Mouse (Mus musculus): ENCODE measurements around the gene Cpn1.
A peak's percentile ranks its signal among the peaks of the same experiment; 100 is the strongest.

The Cpn1 gene

DNA sequence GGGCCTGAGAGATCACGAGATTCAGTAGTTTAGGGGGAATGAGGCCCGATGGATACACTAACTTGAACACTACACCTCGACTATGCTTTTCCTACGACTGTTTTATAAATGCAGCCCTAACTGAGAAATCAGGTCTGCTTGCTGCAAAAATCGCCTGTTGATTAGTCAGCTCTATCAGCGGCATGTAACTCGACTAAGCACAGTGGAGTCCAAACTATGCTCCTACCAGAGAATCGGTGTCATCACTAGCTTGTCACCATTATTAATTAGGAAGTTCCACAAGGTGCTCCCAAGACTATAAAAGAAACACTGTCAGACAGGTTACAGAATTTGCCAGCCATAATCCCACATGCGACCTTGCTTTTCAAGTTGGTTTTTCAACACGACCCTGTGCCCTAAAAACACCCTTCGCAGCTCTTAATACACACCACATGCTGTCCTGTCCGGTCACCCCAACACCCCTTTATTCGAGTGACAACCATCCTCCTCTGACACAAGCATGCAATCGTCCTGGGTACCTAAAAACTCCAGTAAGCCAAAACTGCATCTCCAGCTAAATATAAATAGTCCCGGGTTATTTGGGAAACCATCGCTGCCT, 47.1 kb downstream of the Cpn1 start:
- DNase-seq (ENCODE audit: low spot score in 2 of 2): no peak

DNA sequence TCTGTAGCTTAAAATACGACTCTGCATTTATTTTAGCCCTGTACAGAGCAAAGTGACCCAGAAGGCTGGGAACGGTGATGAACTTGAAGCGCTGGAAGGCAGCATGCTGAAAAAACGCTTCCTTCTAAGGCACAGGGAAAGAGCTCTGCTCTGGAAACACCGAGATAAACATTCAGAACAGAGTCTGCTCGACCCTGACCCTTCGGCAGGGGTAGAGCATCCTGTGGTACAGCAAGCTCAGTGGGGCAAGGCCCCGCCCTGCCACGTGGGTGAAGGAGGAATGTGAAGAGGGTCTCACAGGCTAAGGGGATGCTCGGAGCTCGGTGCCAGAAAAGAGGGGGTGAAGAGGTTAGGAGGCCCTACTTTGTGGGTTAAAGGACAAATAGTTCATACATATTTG, 48.0 kb downstream of the Cpn1 start:
- DNase-seq (ENCODE audit: low spot score in 2 of 2): peak in 1 of 2 experiments; percentile 45

DNA sequence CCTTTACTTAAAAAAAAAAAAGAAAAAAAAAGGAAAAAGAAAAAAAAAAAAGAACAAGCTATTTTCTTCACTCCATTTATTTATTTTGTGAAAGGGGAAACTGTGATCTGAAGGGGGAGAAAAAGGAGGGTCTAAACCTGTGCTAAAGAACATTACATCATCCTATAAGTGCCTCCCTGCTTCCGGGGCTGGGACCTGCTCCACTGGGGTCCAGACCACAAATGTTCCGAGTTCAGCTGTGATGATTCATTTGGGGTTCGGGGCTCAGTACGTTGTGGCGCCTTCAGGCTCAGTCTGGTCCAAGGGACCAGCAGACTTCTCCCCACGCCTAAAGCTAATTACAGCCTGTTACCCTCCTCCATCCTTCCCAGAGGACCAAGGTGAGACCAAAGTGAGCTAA, 55.4 kb downstream of the Cpn1 start:
- DNase-seq (ENCODE audit: low spot score in 2 of 2): no peak

DNA sequence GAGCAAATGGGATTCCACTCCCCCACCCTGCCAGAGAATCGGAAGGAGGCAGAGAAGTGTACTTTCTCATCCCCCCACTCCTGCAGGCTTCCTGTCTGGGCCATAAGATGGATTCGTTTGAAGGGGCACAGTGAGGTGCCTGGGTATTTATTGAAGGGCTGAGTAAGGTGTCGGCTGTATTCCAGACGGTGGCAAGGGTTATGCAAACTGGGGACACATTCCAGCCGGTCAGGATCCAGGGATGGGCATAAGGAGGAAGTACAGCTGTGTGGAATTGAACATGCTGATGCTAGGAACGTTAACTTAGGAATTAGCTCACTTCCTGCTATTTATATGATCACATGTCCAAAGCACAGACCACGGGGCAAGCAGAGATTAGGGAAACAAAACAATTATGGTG, 56.0 kb downstream of the Cpn1 start:
- DNase-seq (ENCODE audit: low spot score in 2 of 2): no peak

DNA sequence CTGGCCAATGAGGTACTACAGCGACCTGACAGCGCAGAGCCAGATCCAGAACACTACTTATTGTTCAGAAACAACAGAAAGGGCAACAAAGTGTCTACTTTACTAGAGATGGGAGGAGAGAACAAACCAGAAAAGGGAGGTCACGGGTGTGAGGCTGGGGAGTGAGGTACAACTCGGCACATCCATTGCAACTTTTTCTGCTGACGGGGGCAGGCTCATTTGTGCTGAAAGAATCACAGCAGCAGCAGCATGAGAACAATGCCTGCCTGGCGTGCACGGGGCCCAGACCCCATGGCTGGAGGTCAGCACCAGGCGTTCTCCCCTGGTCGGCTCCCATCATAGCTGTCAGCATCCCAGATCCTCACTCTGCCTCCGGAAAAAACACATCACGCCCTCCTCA, 56.5 kb downstream of the Cpn1 start:
- DNase-seq (ENCODE audit: low spot score in 2 of 2): no peak

DNA sequence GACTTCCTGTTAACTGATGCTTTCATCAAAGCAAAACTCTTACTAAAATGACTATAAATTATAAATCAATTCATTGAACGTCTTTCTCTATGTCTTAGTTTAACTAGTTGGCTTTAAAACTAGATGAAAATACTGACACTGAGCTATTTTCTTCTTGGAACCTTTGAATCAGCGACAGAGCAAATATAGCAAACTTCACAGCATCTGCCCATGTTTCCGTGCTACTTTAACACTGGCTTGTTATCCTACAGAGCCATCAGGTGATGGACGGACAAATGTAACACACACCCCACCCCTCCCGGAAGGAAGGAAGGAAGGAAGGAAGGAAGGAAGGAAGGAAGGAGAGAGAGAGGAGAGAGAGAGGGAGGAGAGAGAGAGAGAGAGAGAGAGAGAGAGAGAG, 58.4 kb downstream of the Cpn1 start:
- DNase-seq (ENCODE audit: low spot score in 2 of 2): no peak

DNA sequence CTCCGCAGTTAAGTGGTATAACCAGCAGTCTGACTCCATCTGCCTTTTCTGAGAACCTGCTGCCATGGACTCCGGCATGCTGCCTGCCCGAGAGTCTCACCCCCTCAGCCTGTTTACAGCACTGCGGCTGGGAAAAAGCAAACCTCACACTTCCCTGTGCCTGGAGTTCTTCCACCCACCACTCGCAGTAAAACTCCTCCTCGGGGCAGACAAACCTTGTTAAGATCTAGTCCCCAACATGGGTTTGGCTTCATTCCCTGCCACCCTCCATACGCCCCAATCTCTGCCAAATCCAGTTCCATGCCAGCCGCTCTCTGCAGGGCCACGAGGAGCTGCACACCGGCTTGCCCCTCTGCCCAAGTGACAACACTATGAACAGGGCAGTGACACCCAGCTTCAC, 59.3 kb downstream of the Cpn1 start:
- DNase-seq (ENCODE audit: low spot score in 2 of 2): no peak

DNA sequence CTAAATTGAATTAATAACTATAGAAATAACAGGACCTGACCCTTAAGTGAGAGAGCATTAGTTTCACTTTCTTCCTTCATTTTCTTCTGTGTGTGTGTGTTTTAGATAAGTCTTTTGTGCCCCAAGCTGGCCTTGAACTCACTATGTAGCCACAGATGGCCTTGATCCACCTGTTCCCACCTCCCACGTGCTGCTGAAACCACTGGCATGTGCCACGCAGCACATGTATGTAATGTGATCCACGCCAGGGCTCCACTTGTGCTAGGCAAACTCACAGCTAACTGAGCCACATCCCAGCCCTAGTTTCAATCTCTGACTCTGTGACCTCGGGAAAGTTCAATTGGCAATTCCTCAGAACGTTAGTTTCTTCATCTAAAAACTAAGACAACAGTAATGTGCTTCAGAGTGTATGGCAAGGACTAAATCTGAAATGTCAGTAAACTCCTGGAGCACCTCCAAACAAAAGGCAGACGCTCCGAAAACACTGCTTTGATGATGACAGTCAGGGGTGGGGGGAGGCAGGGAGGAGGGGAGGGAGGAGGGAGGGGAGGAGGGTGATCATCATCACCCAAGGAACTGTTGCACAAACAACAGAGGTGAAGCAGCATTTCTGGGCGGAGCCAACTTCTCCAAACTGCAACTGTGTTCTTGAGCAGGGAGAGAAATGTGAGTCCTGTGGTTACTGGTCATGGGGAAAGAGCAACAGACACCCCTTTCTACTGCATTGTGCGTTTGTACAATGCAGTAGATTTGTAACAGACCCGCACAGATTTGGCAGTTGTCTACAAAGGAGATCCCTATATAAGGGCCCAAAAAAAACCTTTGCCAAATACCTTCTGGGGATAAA, 60.0 kb downstream of the Cpn1 start:
- DNase-seq (ENCODE audit: low spot score in 2 of 2): no peak

DNA sequence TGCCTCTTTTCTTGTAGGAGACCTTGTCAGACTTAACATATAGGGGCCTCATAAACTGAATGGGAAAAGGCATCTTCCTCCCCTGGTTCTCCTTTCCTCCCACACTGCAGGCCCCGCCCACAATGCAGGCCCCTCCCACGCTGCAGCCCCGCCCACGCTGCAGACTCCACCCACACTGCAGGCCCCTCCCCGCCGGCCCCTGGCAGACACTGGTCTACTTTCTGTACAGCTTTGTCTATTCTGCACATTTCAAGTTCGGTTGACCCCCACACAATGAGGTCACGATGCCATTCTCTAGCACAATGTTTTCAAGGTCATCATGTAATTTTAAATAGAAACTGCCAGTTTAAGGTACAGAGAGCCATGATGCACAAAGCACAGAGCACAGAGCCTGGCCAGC, 62.0 kb downstream of the Cpn1 start:
- DNase-seq (ENCODE audit: low spot score in 2 of 2): no peak

DNA sequence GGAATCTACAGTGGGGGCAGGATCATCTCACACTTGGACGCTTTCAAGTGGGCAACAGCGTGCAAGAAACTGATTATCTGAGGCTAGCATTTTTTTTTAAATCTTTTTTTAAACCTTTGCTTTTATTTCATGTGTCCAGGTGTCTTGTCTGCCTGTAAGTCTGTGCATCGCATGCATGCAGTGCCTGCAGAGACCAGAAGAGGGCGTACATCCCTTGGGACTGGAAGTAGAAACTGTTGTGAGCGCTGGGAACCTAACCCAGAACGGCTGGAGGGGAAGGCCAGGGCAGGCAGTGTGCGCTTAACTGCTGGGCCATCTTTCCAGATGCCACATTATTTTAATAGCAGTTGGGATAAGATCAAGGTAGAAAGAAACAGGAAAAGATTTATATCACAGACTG, 63.4 kb downstream of the Cpn1 start:
- DNase-seq (ENCODE audit: low spot score in 2 of 2): no peak

DNA sequence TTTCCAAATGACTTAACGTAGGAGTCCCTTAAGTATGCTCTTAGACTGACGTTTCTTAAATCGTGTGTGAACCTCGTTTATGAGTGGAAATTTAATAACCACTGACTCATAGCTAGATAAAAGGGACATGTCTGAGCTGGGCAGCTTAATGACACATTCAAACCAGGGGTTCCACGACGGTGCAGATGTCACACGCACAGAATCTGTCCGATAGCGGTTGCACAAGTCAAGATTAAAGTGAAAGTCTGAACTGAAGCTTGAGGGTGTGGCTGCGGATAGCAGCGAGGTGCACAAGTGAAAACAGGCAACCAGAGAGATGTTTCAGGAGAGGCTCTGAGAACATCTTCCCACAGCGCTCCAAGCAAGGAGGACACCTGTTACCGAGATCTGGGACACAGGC, 64.9 kb downstream of the Cpn1 start:
- DNase-seq (ENCODE audit: low spot score in 2 of 2): peak in 1 of 2 experiments; percentile 44

DNA sequence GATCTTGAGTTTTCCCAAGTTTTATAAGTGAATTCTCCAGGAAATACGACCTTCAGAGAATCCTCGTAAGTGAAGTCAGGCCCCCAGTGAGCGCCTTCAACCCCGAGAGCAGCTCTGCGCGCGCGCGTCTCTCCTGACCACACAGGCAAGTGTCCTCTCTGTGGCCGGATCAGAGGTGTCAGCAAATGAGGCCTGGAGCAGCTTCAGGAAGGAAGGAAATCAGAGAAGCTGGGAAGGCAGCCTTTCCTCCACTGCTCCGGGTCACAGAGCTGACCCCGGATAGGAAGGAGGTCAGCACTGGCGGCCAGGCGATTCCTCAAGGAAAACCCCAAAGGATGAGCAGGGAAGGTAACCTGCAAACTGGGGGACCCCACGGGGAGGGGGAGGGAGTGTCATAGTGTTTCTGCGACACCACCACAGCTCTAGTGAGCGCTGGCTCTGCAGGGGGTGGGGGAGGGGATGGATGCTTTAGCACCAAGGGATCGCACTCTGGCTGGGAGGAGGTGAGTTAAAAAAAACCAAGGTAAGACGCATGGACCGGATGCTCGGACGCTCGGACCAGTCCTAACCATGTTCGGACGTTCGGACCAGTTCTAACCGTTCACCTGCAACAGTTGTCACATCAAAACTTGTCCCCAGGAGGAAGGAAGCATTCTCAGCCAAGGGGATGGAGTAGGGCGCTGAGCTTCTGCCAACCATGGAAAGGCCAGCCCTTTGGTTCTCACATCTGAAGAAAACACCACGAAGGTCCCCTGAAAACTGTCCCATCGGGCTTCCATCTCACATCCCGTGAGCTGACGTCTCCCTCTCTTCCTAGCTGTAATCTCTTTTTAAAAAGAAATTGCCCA, 65.7 kb downstream of the Cpn1 start:
- DNase-seq (ENCODE audit: low spot score in 2 of 2): no peak

DNA sequence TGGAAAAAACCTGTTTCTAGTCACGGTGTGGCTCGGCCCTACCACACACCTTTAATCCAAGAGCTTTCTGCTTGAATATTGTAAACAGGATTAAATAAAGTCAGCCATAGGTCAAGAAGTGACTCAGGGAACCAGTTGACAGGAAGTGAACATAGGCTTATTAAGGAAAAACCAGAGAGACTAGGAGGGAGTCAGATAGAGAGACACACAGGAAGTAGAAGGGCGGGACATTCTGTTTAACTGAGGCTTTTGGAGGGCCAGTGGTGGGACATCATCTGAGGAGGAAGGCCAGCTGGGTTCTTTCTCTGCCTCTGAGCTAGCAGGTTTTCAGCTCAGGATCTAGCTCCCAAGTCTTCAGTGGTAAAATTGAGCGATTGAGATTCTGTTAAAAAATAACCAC, 66.5 kb downstream of the Cpn1 start:
- DNase-seq (ENCODE audit: low spot score in 2 of 2): no peak

DNA sequence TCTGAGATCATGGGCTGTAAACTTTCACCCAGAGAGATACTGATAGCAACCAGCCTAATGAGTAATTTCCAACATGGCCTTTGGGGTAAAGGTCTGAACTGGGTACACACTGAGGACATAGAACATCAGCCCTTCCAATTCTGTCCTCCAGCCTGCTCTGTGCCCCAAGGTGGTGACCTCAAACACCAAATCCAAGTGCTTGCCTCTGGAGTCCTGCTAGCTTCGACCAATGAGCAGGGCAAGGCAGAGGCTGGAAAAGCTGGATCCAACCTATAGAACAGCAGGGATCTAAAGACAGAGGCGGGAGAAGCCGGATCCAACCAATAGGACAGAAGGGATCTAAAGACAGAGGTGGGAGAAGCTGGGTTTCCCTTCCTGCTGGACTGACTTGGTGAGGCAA, 67.5 kb downstream of the Cpn1 start:
- peak in 1 of 2 experiments; percentile 42 for DNase-seq (ENCODE audit: low spot score in 2 of 2)

DNA sequence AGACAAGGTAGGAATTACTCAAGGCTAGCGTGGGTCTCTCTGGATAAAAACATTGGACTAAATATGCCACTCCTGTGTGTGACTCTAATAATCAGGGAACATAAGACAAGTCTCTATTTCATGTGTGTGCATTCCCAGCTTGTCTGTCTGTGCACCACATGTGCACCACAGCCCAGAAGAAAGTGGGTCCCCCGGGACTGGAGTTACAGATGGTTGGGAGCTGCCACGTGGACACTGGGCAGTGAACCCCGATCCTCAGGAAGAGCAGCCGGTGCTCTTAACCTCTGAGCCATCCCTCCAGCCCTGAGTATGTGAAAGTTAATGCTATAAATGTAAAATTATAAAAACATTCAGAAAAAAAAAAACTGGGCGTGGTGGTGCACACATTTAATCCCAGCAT, 68.6 kb downstream of the Cpn1 start:
- DNase-seq (ENCODE audit: low spot score in 2 of 2): no peak

DNA sequence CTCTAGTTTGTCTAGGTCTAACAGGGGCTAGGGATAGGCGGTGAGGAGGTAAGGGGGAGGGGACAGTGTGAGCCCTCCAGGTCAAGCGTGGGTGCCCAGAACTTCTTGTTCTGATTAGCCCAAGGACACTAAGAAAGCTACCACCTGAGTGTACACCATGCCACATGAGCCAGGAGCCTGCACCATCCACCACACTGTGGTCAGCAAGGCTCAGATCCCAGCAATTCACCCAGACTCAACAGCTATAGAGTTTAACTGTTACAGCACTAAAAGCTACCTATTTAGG, 69.0 kb downstream of the Cpn1 start:
- no peak for DNase-seq (ENCODE audit: low spot score in 2 of 2)

DNA sequence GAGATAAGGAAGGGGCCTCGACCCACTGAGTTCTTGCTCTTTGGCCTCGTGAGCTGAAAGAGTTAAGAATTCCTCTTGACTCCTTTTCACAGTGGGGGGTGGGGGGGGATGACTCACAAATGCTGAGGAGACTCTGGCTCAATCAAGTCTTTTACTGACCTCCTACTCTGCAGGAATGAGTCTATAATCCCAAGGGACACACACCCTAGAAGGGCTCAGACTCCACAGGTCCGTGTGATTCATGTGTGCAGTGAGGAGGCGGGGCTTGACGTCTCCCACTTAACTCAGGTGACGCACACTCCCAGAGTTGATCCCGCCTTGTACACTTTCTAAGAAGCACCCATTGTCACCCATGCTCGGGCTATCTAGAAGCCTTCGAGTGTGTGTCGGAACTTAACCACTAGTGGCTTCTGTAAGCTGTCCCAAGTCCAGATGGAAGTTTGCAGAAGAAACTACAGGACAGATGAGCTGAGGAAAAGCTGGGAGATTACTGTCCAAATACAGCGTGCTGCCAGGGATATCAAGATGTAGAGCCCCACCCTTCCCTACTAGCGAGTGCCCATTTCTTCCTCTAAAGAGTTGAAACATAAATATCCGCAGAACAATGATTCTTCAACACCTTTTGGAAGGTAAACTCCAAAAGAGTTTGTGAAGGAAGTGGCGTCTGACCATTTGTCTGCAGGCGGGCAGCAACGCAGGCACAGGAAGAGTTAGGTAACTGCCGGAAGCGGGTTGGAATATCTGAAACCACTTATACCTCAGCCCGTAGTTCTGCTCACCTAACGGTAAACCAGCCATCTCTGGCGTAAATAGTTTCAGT, 69.6 kb downstream of the Cpn1 start:
- peak in 1 of 2 experiments; percentile 49 for DNase-seq (ENCODE audit: low spot score in 2 of 2)

DNA sequence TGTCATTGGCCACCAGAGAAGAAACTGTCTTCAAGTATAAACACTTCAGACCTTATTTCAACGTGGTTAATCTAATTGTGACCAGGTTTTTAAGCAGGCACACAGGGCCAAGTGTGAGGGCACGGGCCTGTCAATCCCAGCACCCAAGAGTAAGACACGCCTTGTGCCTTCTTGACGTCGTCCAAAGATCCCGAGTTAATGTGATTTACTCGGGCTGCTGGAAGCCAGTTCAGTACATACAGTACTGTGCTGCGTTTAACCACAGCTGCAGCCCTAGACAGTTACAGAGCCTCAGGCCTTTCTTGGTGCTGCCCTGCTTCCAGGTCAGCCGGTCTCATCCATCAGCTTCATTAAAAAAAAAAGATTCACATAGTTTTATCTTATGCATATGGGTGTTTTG, 70.9 kb downstream of the Cpn1 start:
- DNase-seq (ENCODE audit: low spot score in 2 of 2): no peak

DNA sequence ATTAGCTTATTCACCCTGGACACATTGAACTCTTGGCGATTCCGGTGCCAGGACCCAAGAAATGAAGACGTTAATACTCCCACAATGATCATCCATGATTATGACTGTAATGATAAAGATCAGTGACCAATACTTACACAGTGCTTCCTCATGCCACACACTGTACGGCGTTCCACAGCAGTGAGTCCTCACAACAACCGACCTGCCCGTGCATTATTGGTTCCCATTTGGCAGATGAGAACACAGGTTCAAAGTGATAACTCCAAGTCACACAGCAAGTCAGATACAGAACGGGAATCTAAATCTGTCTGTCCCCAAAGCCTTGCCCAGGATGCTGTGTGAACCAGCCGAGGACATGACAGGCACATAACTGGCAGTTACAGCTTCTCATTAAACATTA, 71.4 kb downstream of the Cpn1 start:
- DNase-seq (ENCODE audit: low spot score in 2 of 2): no peak

DNA sequence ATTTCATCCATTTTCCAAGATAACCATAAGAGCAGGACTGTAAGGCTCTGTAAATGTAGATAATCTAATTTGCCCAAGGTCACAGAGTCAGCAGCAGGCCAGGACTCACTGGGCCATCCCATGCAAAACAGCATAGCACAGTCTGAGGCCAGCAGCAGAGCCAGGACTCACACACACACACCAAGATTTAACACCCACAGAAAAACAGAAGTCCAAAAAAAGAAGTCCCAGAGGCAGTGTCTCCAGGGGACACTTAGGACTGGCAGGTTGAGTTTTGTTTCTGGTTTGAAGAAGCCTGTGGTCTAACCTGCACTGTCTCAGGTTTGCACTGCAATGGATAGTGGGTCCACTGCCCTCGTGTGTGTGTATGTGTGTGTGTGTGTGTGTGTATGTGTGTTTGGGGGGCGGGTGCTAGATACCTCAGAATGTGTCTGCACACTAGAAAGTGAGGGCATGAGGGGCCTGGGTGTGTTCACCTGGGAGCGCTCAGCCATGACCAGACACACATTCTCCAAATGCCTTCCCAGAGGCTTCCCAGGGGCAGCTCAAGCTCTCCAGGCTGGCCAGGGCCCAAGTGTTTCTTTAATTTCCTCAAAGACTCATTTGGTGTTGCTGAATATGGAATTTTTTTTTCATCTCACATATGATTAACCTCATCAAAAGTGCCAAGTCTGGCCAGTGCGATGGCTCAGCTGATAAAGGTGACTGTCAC, 73.4 kb downstream of the Cpn1 start:
- no peak for DNase-seq (ENCODE audit: low spot score in 2 of 2)

DNA sequence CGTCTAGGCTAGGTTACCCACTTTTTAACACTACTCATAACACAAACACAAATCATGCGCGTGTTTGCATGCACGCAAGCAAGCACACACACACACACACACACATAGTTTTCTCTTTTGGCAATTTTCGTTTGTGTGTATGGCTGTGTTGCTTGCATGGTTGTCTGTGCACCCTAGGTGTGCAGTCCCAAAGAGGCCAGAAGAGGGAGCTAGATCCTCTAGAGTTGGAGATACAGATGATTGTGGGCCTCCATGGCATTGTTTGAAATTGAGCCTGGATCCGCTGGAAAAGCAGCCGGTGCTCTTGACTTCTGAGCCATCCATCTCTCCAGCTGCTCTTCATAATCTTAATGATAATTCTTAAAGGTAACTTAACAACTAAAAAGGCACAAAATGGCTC, 79.9 kb downstream of the Cpn1 start:
- DNase-seq (ENCODE audit: low spot score in 2 of 2): no peak

All from urinary bladder, adult 18-20 months (tissue).